Mouse (Mus musculus): ENCODE results near the gene Sh3rf1. TPM values are rescaled to one million over a fixed set of nuclear protein-coding genes. Genes with fewer than 3 reads are reported as not detected.
A peak's percentile ranks its signal among the peaks of the same experiment; 100 is the strongest.

The Sh3rf1 gene
- total RNA-seq, 4 experiments from 2014 or later = 31.6 to 39.2 (median 33.9) TPM

GRCm38 (mm10) chr8:61317535-61318136 is 94.0 kb downstream of the Sh3rf1 start:
- DNase-seq (ENCODE audit: low spot score in 2 of 2) = no peak

DNA sequence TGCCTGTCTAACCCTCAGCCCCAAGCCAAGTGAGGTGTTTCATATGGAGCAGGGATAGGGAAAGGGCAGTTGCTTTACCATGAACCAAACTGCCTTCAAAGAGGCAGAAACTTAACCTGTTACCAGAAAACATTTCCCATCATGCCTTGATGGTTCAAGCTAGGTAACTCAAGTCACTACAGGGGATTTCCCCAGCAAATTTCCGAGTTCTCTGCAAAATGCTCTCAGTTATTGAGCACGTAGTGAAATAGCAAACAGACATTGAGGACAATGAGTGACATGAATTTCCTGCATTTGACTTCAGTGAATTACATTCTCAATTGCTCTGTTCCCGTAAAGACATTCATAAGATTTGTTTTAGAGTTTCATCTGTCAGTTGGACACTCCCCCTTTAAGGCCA is 97.5 kb downstream of the Sh3rf1 start:
- DNase-seq (ENCODE audit: low spot score in 2 of 2) = no peak

- no peak for DNase-seq (ENCODE audit: low spot score in 2 of 2)
Measured at GRCm38 (mm10) chr8:61321780-61322179, 98.1 kb downstream of the Sh3rf1 start.

GRCm38 (mm10) chr8:61322462-61322861 is 98.8 kb downstream of the Sh3rf1 start:
- no peak for DNase-seq (ENCODE audit: low spot score in 2 of 2)

GRCm38 (mm10) chr8:61324363-61324914 is 100.8 kb downstream of the Sh3rf1 start:
- no peak for DNase-seq (ENCODE audit: low spot score in 2 of 2)

GRCm38 (mm10) chr8:61325014-61325715 is 101.5 kb downstream of the Sh3rf1 start:
- no peak for DNase-seq (ENCODE audit: low spot score in 2 of 2)

GRCm38 (mm10) chr8:61326281-61326680 is 102.6 kb downstream of the Sh3rf1 start:
- no peak for DNase-seq (ENCODE audit: low spot score in 2 of 2)

- no peak for DNase-seq (ENCODE audit: low spot score in 2 of 2)
Measured at GRCm38 (mm10) chr8:61327333-61327732, 103.7 kb downstream of the Sh3rf1 start.

DNA sequence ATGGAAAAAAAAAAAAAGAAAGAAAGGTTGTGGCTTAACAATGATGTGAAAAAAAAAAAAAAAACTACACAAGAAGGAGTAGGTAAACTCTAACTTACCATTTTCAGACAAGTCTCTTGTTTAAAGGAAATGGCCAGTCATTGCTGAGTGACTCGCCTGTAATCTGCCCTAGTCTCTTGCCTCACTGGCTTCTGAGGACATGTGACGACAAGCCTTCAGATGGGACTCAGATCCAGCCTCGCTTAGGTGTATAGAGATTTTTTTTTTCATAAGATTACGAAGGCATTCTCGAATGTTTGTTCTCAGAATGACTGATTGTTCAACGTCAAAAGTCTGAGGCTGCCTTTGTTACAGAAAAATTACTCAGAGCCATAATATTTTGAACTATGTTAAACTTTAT is 116.0 kb downstream of the Sh3rf1 start:
- DNase-seq (ENCODE audit: low spot score in 2 of 2) = no peak

DNA sequence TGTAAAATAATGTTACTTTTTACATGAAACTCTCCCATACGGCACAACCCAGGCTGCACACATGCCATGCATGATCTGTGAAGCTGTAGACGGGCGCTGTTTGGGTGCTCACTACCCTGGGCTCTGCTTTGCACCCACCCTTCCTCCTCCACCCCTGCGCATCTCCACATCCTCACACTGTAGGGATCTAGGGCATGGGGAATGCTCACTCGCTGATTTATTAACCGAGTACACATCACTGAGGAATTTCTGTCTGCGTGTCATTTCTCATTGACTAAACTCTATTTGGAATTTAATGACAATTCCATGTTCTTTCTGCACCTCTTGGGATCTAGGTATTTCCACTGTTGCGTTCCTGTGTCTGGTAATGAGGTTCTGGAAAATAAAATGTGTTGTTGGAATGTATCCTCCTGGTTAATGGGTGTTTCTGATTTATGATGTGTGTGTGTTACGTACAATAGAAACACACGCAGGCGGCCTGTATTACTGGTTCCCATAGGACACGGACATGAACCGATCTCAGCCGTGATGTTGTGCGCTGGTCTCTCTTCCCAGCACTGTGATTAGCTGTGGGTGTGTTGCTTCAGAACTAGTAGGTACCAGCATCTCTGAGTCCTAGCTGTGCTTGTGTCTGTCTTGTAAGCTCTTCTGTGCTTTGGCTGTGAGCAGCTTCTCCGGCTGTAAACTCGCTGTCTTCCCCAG is 116.8 kb downstream of the Sh3rf1 start:
- no peak for DNase-seq (ENCODE audit: low spot score in 2 of 2)

DNA sequence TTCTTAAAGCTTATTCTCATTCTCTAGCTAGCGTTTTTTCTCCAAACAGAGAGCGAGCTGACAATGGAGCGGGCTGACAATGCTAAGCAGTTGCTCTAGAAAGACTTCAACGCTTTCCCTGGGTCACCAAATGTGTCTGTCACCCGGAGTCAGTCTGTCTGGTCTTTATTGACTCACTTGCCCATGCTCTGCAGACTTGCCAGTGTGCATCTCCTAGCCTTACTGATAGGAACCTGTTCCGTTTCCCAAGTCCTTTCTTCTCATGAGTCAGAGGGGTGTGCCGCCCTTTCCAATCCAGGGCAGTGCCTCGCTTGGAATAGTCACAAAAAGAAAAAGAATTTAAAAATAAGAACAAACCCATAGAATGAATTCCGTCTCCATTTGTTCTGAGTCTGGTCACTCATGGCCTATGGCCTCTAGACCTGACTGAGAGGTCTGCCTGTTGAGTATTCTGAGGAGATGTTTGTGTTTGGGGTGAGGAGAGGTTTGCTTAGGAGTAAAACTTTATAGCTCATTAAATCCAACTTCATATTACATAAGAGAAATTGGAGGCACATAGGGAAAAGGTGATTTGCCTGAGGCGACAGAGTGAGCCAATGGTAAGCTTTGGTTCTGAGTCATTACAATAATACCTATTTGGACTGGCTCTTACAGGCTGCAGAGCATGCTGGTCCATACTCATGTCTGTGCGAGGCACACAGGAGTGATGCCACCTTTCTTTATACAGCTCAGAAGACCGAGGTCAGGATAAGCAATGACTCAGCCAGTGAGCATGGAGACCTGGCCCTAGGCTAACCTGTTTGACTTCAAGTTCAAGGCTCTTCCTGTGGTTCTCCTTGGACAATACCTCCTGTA is 118.1 kb downstream of the Sh3rf1 start:
- DNase-seq (ENCODE audit: low spot score in 2 of 2) = no peak

GRCm38 (mm10) chr8:61342473-61343026 is 118.9 kb downstream of the Sh3rf1 start:
- DNase-seq (ENCODE audit: low spot score in 2 of 2) = no peak

DNA sequence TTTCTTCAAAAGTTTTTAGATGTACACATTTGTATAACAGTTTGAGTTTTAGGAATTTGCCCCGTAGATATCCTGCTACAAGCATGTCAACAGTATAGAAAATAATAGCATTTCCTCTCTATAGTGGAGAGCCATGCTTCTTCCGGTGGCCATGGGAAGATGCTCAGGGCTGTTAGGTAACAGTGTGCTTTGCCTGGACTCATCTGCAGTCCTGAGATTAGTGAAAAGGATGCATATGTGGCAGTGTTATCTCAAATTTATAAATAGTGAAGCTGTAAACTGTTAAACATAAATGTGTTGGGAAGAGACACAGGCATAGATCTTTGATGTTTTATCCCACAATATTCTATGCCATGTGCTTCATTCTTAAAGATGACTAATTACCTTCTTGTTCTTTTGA is 120.8 kb downstream of the Sh3rf1 start:
- DNase-seq (ENCODE audit: low spot score in 2 of 2) = no peak

GRCm38 (mm10) chr8:61346941-61347340 is 123.3 kb downstream of the Sh3rf1 start:
- no peak for DNase-seq (ENCODE audit: low spot score in 2 of 2)

GRCm38 (mm10) chr8:61347526-61347925 is 123.9 kb downstream of the Sh3rf1 start:
- no peak for DNase-seq (ENCODE audit: low spot score in 2 of 2)

DNA sequence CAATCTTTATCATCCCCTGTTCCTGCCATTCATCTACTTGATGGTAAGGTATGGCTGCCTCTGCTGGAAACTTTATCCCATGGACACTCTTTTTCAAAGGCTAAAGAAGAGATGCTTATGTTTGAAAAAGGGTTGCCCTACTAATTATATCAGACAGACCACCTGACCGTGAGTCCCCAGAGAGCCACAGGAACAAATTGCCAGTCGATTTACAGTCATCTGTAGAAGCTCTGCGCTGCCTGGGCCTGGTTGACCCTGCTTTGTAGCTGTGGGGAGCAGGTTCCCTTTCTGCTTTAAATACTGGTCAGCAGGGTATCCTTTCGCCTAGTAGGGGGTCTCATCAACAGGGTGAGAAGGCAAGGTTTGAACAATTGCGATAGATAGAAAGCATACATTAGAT is 124.4 kb downstream of the Sh3rf1 start:
- DNase-seq (ENCODE audit: low spot score in 2 of 2) = no peak

DNA sequence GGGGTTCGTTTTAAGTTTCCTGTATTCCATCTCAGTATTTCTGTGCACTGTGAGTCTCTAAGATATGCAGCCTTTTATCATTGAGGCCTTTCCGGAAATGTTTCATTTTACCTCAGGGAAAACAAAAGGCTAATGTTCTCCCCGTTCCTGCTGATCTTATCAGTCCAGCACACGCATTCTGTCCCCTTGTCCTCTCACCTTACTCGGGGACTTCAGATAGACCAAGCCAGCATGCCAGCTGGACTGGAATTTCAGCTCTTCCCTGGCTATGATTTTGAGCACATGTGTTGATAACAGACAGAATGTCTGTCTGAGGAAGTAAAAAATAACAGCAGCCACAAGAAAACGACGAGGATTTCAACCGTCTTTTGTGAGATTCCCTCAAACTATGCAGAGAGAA is 124.8 kb downstream of the Sh3rf1 start:
- no peak for DNase-seq (ENCODE audit: low spot score in 2 of 2)

DNA sequence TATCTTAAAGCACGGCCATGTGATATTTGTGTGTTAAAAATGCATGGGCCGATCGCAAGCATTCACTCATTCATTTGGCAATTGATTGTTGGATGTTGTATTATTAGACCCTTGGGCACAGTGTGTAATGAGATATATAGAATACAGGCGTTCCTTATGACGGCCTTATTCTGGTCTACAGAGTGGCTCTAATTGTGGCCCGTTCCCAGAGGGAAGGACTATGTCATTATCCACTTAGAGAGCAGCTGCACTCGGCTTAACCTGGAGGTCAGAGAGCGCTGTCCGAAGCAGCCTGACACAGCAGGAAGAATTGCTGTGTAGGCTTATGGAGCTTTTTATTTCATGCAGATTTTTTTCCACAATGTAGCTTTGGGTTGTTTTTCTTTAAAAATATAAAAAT is 126.8 kb downstream of the Sh3rf1 start:
- DNase-seq (ENCODE audit: low spot score in 2 of 2) = no peak

GRCm38 (mm10) chr8:61351638-61352037 is 128.0 kb downstream of the Sh3rf1 start:
- DNase-seq (ENCODE audit: low spot score in 2 of 2) = peak in 1 of 2 experiments; percentile 18

- DNase-seq (ENCODE audit: low spot score in 2 of 2) = no peak
Measured at GRCm38 (mm10) chr8:61355503-61355902, 131.8 kb downstream of the Sh3rf1 start.

DNA sequence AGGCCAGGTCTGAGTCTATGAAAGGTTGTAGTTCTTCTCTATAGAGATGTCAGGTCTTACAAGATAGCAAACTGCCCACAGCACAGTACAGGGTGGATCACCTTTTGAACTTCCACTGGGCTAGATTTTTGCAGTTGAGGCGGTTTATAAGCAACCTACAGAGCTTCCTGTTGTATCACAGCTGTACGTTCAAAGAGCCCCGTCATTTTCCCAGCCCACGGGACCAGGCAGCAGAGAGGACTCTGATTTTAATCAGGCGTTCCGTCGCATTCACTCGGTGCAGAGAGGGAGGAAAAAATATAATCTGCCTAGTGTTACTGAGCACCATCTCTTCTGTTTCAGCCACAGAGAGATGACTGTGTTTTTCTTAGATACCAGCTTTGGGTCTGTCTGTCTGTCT is 135.3 kb downstream of the Sh3rf1 start:
- no peak for DNase-seq (ENCODE audit: low spot score in 2 of 2)

All from left cerebral cortex, adult 8-10 months (tissue).